ENCODE assay signal across 9 mouse cellular contexts in genomic region chr8:126565954-126566445, GRCm38 (mm10). TPM values are rescaled to one million over a fixed set of nuclear protein-coding genes. Genes with fewer than 3 reads are reported as not detected.
A peak's percentile ranks its signal among the peaks of the same experiment; 100 is the strongest.
DNase-seq lines count a peak whose midpoint lies in the region; ATAC-seq and TF ChIP-seq lines count a peak whose summit lies in the region.
"Had no signal": no experiment of that assay in that cellular context is flagged by ENCODE, and none has a peak within 500 bp of the region (broad histone marks: within the 10 kb centered on the region; RNA-seq: fewer than 3 reads in every experiment).

No protein-coding gene starts in this region.

- H3K27ac ChIP-seq in spleen, adult 2 months (ENCODE audit: insufficient read depth, low read length): peak overlapping the region; percentile 56
- peak overlapping the region; percentile 62 for H3K27ac ChIP-seq in hindbrain, embryonic 16.5 days (ENCODE audit: low read depth, low read length)
- H3K27ac ChIP-seq in midbrain, embryonic 13.5 days: peak overlapping the region; percentile 75
- H3K27ac ChIP-seq: liver, embryonic 13.5 days had no signal

- WGBS in spleen, adult 2 months: 16% methylated on average over 6 of the region's 6 CpGs
- WGBS in hindbrain, embryonic 16.5 days: 56% methylated on average over 6 of the region's 6 CpGs
- 52% methylated on average over 6 of the region's 6 CpGs for WGBS in midbrain, embryonic 13.5 days

- H3K9me3 ChIP-seq in hindbrain, embryonic 16.5 days (ENCODE audit: control insufficient read depth, low read length): no peaks in the 10 kb centered on the region
- no peaks in the 10 kb centered on the region for H3K9me3 ChIP-seq in midbrain, embryonic 13.5 days
- H3K9me3 ChIP-seq: liver, embryonic 13.5 days had no signal

- H3K4me1 ChIP-seq in spleen, adult 2 months (ENCODE audit: control insufficient read depth, insufficient read depth, insufficient read length): peaks cover 23% of the 10 kb centered on the region; the same call in 1 of the 2 replicates
- H3K4me1 ChIP-seq in hindbrain, embryonic 16.5 days (ENCODE audit: control insufficient read depth, insufficient read depth, low read depth, low read length): peaks cover 21% of the 10 kb centered on the region
- peaks cover 44% of the 10 kb centered on the region for H3K4me1 ChIP-seq in midbrain, embryonic 13.5 days (replicated peaks)

- H3K4me2 ChIP-seq in hindbrain, embryonic 16.5 days (ENCODE audit: low read length): no peak overlapping the region
- H3K4me2 ChIP-seq in midbrain, embryonic 13.5 days (replicated peaks): no peak overlapping the region
- H3K4me2 ChIP-seq: liver, embryonic 13.5 days had no signal

- no peaks in the 10 kb centered on the region for H3K36me3 ChIP-seq in spleen, adult 2 months (ENCODE audit: control insufficient read depth, insufficient read depth, low read length)
- no peaks in the 10 kb centered on the region for H3K36me3 ChIP-seq in hindbrain, embryonic 16.5 days (ENCODE audit: control insufficient read depth, insufficient read depth, low read length)
- H3K36me3 ChIP-seq in midbrain, embryonic 13.5 days: no peaks in the 10 kb centered on the region
- H3K36me3 ChIP-seq: liver, embryonic 13.5 days had no signal

- TF ChIP-seq POLR2A in spleen, adult 2 months (IDR thresholded peaks at IDR 0.05; ENCODE audit: low read depth, low read length): no peak

- no peak for DNase-seq in spleen, adult 2 months (ENCODE audit: low read depth in 1 of 2, low spot score in 2 of 2)
- DNase-seq in spleen, postnatal 14 days (ENCODE audit: low spot score in 2 of 2): no peak
- peak; percentile 80 for DNase-seq in gastrocnemius, postnatal 25 days
- DNase-seq in urinary bladder, adult 2 months (ENCODE audit: low spot score): no peak
- no peak for DNase-seq in testis, postnatal 14 days (ENCODE audit: low spot score)
- no peak for DNase-seq in embryo, embryonic 10.5 days (ENCODE audit: low spot score)
- DNase-seq: liver, embryonic 13.5 days had no signal

- H3K4me3 ChIP-seq in spleen, adult 2 months (ENCODE audit: extremely low read depth, insufficient read depth, insufficient read length): no peak overlapping the region
- H3K4me3 ChIP-seq in hindbrain, embryonic 16.5 days (ENCODE audit: low read length): no peak overlapping the region
- no peak overlapping the region for H3K4me3 ChIP-seq in midbrain, embryonic 13.5 days (replicated peaks)
- H3K4me3 ChIP-seq: liver, embryonic 13.5 days had no signal

- no peak overlapping the region for H3K9ac ChIP-seq in hindbrain, embryonic 16.5 days (ENCODE audit: low read depth, low read length)
- 0 out of 2 replicates have a peak overlapping the region, but pooled peaks have one; percentile 28 for H3K9ac ChIP-seq in midbrain, embryonic 13.5 days (replicated peaks)
- H3K9ac ChIP-seq: liver, embryonic 13.5 days had no signal

- no peak for ATAC-seq in hindbrain, embryonic 16.5 days
- peak; percentile 25; the same call in 1 of the 2 replicates for ATAC-seq in midbrain, embryonic 13.5 days

- H3K27me3 ChIP-seq in spleen, adult 2 months (ENCODE audit: control insufficient read depth, insufficient read depth, low read length): no peaks in the 10 kb centered on the region
- no peaks in the 10 kb centered on the region for H3K27me3 ChIP-seq in hindbrain, embryonic 16.5 days (replicated peaks; ENCODE audit: control insufficient read depth, insufficient read depth, low read length)
- no peaks in the 10 kb centered on the region for H3K27me3 ChIP-seq in midbrain, embryonic 13.5 days
- H3K27me3 ChIP-seq: liver, embryonic 13.5 days had no signal

- TF ChIP-seq CTCF in spleen, adult 2 months (IDR thresholded peaks at IDR 0.05; ENCODE audit: extremely low read depth, insufficient read depth, insufficient read length, insufficient replicate concordance): no peak

RNA-seq across cellular contexts. Expression of gene Irf2bp2, which starts 27.8 kb away (rescaled TPM):
- polyA plus RNA-seq in spleen, adult 2 months (2012; rRNA removed): 49.6 and 83.0 TPM in 2 replicates
- total RNA-seq in gastrocnemius, postnatal 25 days (2021): 10 to 100 TPM; 19.0 to 35.9 TPM
- 8.0 and 8.2 TPM in 2 replicates for polyA plus RNA-seq in hindbrain, embryonic 16.5 days (2015; fragmentation: Nextera tagmentation; extraction: Ambion mirVana)
- 8.3 and 9.2 TPM in 2 replicates for polyA plus RNA-seq in midbrain, embryonic 13.5 days (2015; fragmentation: Nextera tagmentation; extraction: Ambion mirVana)
- 33.4 and 35.5 TPM in 2 replicates for polyA plus RNA-seq in urinary bladder, adult 2 months (2012; rRNA removed)
